Mouse (Mus musculus) neural tube, embryonic 10.5 days (tissue): Measurements from ENCODE around the gene Nt5e.
"Not testable (repeated sequence)": the region's sequence is repeated elsewhere in the genome, so short reads cannot be mapped to it uniquely, and the experiment has no call there.

Experiments used
- DNase-seq: peaks from one replicate; pipeline ENCODE4 v3.0.0-alpha.2; 2017; ENCODE audit warnings: low spot score; ENCODE audit errors: extremely low spot score

Nt5e gene

GRCm38 (mm10) chr9:88326930-88327901 is at the start of gene Nt5e:
Nt5e (plus strand) TSS chr9:88327197.
- DNase-seq, result peak; percentile 77

GRCm38 (mm10) chr9:88277588-88277987 is 49.4 kb upstream of the Nt5e start:
- no peak for DNase-seq

GRCm38 (mm10) chr9:88279728-88280127 is 47.3 kb upstream of the Nt5e start:
- no peak for DNase-seq

GRCm38 (mm10) chr9:88289568-88290168 is 37.3 kb upstream of the Nt5e start:
- no peak for DNase-seq

GRCm38 (mm10) chr9:88292836-88293370 is 34.1 kb upstream of the Nt5e start:
- DNase-seq, result no peak

GRCm38 (mm10) chr9:88295798-88296197 is 31.2 kb upstream of the Nt5e start:
- DNase-seq, result no peak

GRCm38 (mm10) chr9:88296321-88296720 is 30.7 kb upstream of the Nt5e start:
- DNase-seq, result no peak

GRCm38 (mm10) chr9:88297244-88297643 is 29.8 kb upstream of the Nt5e start:
- DNase-seq, result not testable (repeated sequence)

- DNase-seq, result no peak
These were observed 28.9 kb upstream of the Nt5e start for GRCm38 (mm10) chr9:88297871-88298658.

- DNase-seq, result no peak
These were observed 19.9 kb upstream of the Nt5e start for GRCm38 (mm10) chr9:88307019-88307618.

- DNase-seq, result no peak
These were observed 17.9 kb upstream of the Nt5e start for GRCm38 (mm10) chr9:88309127-88309526.

GRCm38 (mm10) chr9:88319226-88319625 is 7.8 kb upstream of the Nt5e start:
- no peak for DNase-seq

- no peak for DNase-seq
These were observed 2.4 kb upstream of the Nt5e start for GRCm38 (mm10) chr9:88324616-88325015.

- DNase-seq, result no peak
These were observed 1.7 kb downstream of the Nt5e start for GRCm38 (mm10) chr9:88328666-88329065.

- no peak for DNase-seq
These were observed 2.3 kb downstream of the Nt5e start for GRCm38 (mm10) chr9:88329166-88329748.

- no peak for DNase-seq
These were observed 3.3 kb downstream of the Nt5e start for GRCm38 (mm10) chr9:88330316-88330715.

GRCm38 (mm10) chr9:88332447-88332846 is 5.5 kb downstream of the Nt5e start:
- no peak for DNase-seq

GRCm38 (mm10) chr9:88335839-88336238 is 8.8 kb downstream of the Nt5e start:
- no peak for DNase-seq

- DNase-seq, result no peak
These were observed 13.8 kb downstream of the Nt5e start for GRCm38 (mm10) chr9:88340819-88341218.

- no peak for DNase-seq
These were observed 15.2 kb downstream of the Nt5e start for GRCm38 (mm10) chr9:88342241-88342640.

GRCm38 (mm10) chr9:88342701-88343100 is 15.7 kb downstream of the Nt5e start:
- no peak for DNase-seq
